35 mouse cellular contexts compared by ENCODE assay signal in the genomic region with DNA sequence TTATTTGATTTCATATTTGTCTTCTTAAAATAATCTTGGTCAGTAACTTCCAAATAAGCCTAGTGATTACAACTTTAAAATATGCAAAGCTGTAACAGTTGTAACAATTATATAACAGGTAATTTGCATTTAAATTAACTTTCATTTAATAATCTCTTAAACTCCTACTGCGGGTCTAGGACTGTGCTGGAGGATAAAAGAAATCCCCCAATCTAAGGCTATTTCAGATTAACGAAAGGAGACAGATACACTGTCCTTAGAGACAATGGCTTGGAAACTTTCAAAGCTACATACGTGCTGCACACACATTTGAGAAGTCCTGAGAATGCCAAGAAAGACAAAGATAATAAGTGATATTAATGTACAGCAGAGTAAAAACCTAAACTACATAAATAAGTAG. TPM values are rescaled to one million over a fixed set of nuclear protein-coding genes. Genes with fewer than 3 reads are reported as not detected.
"Had no signal": no experiment of that assay in that cellular context is flagged by ENCODE, and none has a peak within 500 bp of the region (broad histone marks: within the 10 kb centered on the region; RNA-seq: fewer than 3 reads in every experiment).

No protein-coding gene starts in this region.

- ATAC-seq: liver, embryonic 12.5 days; liver, postnatal 0 days; lung, postnatal 0 days; midbrain, embryonic 13.5 days had no signal

- H3K27ac ChIP-seq: left cerebral cortex, adult 2 months; limb, embryonic 10.5 days; limb, embryonic 12.5 days; limb, embryonic 13.5 days; limb, embryonic 15.5 days; liver, embryonic 12.5 days; liver, embryonic 13.5 days; liver, embryonic 14.5 days; liver, embryonic 15.5 days; lung, embryonic 15.5 days; macrophage; midbrain, embryonic 12.5 days; midbrain, embryonic 13.5 days; neural tube, embryonic 12.5 days had no signal

- H3K4me2 ChIP-seq: limb, embryonic 12.5 days; limb, embryonic 13.5 days; limb, embryonic 15.5 days; liver, embryonic 11.5 days; liver, embryonic 12.5 days; liver, embryonic 13.5 days; liver, embryonic 15.5 days; lung, embryonic 14.5 days; lung, embryonic 15.5 days; midbrain, embryonic 12.5 days; midbrain, embryonic 13.5 days; neural tube, embryonic 12.5 days had no signal

- H3K27me3 ChIP-seq: limb, embryonic 12.5 days; limb, embryonic 13.5 days; limb, embryonic 15.5 days; liver, embryonic 12.5 days; liver, embryonic 13.5 days; liver, embryonic 15.5 days; lung, embryonic 15.5 days; megakaryocyte, embryonic 14.5 days; midbrain, embryonic 12.5 days; midbrain, embryonic 13.5 days; neural tube, embryonic 12.5 days had no signal

- H3K4me1 ChIP-seq: limb, embryonic 10.5 days; limb, embryonic 12.5 days; limb, embryonic 13.5 days; limb, embryonic 15.5 days; liver, embryonic 12.5 days; liver, embryonic 13.5 days; liver, embryonic 15.5 days; lung, embryonic 15.5 days; midbrain, embryonic 12.5 days; midbrain, embryonic 13.5 days; neural tube, embryonic 12.5 days had no signal

- H3K9me3 ChIP-seq: limb, embryonic 10.5 days; limb, embryonic 12.5 days; limb, embryonic 13.5 days; limb, embryonic 15.5 days; liver, embryonic 12.5 days; liver, embryonic 13.5 days; liver, embryonic 15.5 days; lung, embryonic 15.5 days; megakaryocyte, embryonic 14.5 days; midbrain, embryonic 12.5 days; midbrain, embryonic 13.5 days; neural tube, embryonic 12.5 days had no signal

- H3K4me3 ChIP-seq: left cerebral cortex, adult 2 months; limb, embryonic 10.5 days; limb, embryonic 12.5 days; limb, embryonic 13.5 days; limb, embryonic 15.5 days; liver, embryonic 12.5 days; liver, embryonic 13.5 days; liver, embryonic 15.5 days; lung, embryonic 15.5 days; megakaryocyte, embryonic 14.5 days; midbrain, embryonic 12.5 days; midbrain, embryonic 13.5 days; myocyte; neural tube, embryonic 12.5 days had no signal

- H3K36me3 ChIP-seq: limb, embryonic 10.5 days; limb, embryonic 12.5 days; limb, embryonic 13.5 days; limb, embryonic 15.5 days; liver, embryonic 12.5 days; liver, embryonic 13.5 days; liver, embryonic 15.5 days; lung, embryonic 15.5 days; midbrain, embryonic 12.5 days; midbrain, embryonic 13.5 days; neural tube, embryonic 12.5 days had no signal

- DNase-seq: layer of hippocampus, postnatal 36 days; left cerebral cortex, postnatal 4 days; liver; liver, embryonic 13.5 days; liver, postnatal 0 days; lung, adult 18-20 months; lung, adult 2 months; lung, embryonic 14.5 days; lung, postnatal 10 days; lung, postnatal 14 days; lung, postnatal 36 days; lung, postnatal 4 days had no signal

- H3K9ac ChIP-seq: limb, embryonic 12.5 days; limb, embryonic 13.5 days; limb, embryonic 15.5 days; liver, embryonic 12.5 days; liver, embryonic 13.5 days; liver, embryonic 14.5 days; liver, embryonic 15.5 days; liver, postnatal 0 days; lung, embryonic 14.5 days; lung, embryonic 15.5 days; midbrain, embryonic 12.5 days; midbrain, embryonic 13.5 days; neural tube, embryonic 12.5 days had no signal

RNA-seq across cellular contexts. Expression of gene Col10a1, which starts 31.5 kb away (rescaled TPM):
- total RNA-seq: layer of hippocampus, postnatal 36 days; liver, adult 2 months; megakaryocyte progenitor cell, adult 5-6 weeks; megakaryocyte, adult 5-6 weeks; megakaryocyte-erythroid progenitor cell, adult 5-6 weeks; monocyte, adult 5-6 weeks had no signal
- polyA plus RNA-seq: liver, adult 2 months; macrophage; neural tube, embryonic 11.5 days had no signal
